Mouse (Mus musculus) erythroblast, adult 5-6 weeks (primary cell): ENCODE data around the gene Awat1. TPM values are rescaled to one million over a fixed set of nuclear protein-coding genes. Genes with fewer than 3 reads are reported as not detected.

Experiments
- ATAC-seq: replicated peaks from 2 replicates; pipeline ENCODE4 v1.8.0; 2016; ENCODE audit warnings: moderate number of reproducible peaks, mild to moderate bottlenecking, moderate TSS enrichment, inconsistent platforms; ENCODE audit not compliant: poor library complexity, low FRiP score, severe bottlenecking
- total RNA-seq, 2 experiments: library from RNA; stranded (forward) in 1 of 2; stranded (reverse) in 1 of 2; fragments of 150-400 nt in 1 of 2; fragments of 200-764, 138-1000 nt in 1 of 2; gene quantifications; 2 replicates each; pipeline versions ENCODE4 v1.2.3 to v1.2.4; 2015 to 2017; ENCODE audit warnings: low replicate concordance in 2 of 2

Awat1 gene
- total RNA-seq (2015; ENCODE audit: low replicate concordance) (not detected in 2 replicates), total RNA-seq (2017; ENCODE audit: low replicate concordance) (not detected in 2 replicates)

DNA sequence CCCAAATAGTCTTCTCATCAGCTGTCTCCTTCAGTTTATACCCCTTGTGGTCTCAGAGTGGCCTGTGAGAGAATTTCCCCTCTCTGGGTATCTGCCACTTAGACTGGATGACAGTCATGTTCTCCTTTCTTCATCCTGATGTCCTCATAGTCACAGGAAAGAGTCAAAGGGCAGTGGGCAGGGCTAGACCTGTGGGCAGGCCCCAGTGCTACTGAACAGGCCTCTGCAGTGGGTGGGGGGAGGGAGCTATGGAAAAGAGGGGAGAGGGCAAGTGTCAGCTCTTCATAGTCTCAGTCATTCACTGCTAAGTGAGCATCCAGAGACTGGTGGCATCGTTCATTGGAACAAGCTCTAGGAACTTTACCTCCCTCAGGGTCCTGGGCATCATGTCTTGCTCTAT is at the start of gene Awat1:
Gene Awat1, plus strand, starts transcription at position 301 of the 400 bp plus-strand sequence.
- ATAC-seq, result no peak

DNA sequence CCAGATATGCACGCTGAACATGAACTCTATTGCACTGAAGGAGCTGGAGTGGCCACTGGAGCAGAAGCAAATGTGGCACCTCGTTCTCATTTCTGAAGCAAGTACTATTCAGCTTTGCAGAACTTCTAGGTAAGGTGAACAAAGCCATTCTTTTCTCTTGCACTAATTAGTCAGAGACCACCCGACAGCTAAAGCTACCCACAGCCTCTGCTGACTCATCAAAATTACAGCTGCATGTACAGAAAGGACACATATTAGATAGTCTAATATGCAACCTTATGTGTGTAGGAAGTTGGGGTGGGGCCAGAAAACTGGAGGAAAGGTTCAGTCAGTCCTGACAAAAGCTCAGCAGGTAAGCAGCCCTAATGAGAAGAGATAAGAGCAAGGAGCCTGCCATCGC is 47.6 kb upstream of the Awat1 start, which contains the start of gene Dgat2l6:
Gene Dgat2l6, plus strand, starts transcription at position 368 of the 400 bp plus-strand sequence.
- ATAC-seq, result no peak

DNA sequence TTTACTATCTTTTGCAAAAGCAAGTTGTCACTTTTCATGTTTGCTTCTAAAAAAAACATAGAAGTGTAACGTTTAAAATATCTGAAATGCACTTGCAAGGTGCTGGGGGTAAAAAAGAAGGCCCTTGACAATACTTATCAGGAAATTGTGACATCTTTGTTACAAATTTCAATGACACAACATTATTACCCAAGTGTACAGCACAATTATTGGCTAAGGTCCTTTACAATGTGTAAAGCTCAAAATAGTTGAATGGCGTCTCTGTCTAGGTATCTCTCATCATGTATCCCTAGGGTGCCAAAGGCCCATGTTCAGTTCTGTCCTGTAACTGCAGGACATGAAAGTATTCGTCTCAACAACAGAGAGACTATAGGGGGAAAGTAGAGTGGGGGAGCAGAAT is 16.0 kb upstream of the Awat1 start:
- ATAC-seq, result no peak

DNA sequence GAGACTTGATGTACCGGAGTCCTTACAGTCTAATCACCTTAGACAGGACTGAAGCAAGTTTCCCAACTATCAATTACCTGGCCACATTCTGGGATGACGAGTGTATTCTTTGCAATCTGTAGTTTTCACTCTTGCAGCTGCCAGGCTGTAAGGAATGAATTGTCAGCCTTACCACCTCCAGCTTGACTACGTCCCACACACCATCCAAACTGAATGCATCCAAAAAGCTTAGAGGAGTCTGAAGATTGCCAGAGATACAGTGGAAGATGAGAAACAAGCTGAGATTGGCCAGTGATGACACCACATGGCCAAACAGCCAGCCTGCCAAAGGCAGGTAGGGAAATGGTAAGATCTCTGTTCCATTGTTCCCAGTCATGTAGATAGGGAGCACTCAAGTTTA is 6.4 kb upstream of the Awat1 start:
- no peak for ATAC-seq

DNA sequence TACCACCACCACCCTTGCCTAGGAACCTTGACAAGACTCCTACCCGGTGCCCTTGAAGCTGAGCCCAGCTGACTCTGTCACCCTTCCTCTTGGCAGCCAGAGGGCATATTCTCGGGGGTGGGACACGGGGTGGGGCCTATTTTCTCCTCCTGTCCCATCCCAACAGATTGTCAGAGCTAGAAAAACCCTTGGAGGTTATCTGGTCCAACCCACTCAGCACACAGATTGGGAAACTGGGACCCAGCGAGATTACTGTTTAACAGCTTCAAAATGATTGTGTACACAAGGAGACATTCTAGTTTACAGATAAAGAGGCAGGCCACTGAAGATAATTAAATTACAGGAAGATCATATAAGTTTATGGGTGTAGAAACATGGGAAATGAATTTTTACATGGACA is 22.7 kb downstream of the Awat1 start, which contains the start of gene P2ry4:
Gene P2ry4, minus strand, starts transcription at position 79 of the 400 bp plus-strand sequence.
- no peak for ATAC-seq

DNA sequence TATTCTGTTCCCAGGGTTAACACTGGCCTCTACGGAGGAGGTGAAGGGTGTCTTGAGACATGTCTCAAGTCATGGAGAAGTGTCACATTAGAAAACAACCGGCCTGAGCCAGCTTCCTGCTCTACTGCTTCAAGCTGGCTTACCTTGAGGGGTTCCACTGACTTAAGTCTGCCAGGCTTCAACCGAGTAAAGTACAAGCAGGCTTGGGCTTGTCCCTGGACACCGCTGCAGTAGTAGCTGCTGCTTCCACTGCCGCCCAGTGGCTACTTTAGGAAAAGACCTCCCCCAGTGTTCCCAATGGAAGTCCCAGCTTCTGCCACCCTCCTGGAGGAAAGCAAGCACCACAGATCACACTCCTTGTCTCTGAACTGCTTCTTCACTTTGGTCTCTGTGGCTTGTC is 25.4 kb downstream of the Awat1 start:
- ATAC-seq, result no peak

DNA sequence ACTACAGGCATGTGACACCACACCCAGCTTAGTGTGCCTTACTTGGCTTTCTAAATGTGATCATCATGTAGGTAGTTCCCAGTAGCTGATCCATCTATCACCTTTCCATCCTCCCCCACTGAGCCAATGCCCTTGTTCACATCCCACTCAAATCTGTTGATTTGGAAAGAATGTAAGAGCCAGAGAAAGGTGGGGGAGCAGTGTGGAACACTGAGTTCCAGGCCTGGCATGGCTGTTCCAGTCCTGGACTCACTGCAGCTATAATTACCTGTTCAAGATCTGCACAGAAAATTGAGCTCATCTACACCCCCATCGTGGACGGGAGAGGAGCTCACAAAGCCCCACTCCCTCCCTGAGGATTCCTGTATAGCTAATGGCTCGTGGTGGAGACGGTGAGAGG is 27.7 kb downstream of the Awat1 start:
- no peak for ATAC-seq

DNA sequence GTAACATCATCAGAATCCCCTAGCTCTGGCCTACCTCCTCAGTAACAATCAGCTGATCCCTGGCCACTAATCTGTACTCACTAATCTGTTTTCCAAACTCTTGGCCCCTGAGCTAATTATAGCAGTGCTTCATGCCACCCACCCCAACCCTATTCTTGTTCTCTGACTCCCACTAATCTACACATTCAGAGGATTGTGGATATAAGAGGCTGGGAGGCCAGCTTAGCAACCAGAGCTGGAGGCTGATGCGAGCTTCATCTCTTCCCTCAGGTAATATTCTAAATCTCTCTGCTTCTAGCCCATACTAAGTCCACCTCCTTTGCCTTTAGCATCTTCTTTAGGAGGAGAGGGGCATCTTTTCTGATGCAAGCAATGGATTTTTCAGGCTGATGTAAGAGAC is 33.3 kb downstream of the Awat1 start, which contains the start of gene Arr3:
Gene Arr3, plus strand, starts transcription at position 184 of the 400 bp plus-strand sequence.
- no peak for ATAC-seq

DNA sequence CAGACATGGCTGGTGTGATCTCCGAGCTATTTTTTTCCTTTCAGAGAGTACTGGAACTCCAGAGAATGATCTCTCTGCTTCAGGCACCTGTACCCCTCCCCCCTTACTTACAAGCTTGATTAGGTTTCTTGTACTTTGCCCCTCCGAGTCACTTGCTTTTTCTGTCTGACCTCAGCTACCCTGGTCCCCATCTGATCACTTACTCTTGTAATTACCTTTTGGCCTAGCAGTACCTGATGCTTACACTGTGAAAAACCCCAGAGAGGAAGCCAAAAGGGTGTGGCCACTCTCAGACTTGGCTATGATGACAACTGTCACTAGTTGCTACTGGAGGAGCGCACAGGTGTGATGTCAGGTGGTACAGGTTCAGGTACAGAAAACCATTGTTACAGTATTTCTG is 46.4 kb downstream of the Awat1 start:
- ATAC-seq, result no peak

DNA sequence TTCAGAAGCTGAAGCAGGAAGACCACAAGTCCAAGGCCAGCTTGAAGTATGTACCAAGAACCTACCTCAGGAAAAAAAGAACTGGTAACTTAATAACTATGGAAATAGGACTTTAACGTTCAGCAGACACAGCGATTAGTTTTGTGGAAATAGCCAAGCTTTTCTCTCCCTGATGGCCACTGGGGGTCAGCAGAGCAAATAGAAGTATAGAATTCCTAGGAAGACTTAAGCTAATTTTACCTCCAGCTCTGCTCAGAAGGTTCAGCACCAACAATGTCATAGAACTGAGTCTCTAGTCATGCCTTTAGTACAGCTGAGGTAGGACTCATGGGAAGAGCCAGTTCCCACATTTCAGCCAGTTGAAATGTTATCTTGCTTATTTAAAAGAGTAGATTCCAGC is 49.3 kb downstream of the Awat1 start:
- no peak for ATAC-seq

DNA sequence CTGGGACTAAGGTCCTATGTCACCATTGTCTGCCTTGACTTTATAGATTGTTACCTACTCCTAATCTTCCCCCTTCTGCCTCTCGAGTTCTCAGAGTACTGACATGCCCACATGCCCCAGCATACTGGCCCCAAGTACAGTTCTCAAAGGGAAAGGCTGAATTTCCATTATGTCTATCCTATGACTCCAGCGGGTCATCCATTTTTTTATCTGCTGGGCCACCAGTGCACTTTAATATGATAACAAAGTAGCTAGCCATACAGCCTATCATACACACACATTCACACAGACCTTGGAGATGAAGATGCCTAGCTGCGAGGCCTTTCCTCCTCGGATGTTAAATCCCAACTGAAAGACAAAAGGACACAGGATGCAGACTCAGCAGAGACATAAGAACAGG is 52.2 kb downstream of the Awat1 start:
- 0 out of 2 replicates have a peak, but pooled peaks have one; percentile 18 for ATAC-seq

DNA sequence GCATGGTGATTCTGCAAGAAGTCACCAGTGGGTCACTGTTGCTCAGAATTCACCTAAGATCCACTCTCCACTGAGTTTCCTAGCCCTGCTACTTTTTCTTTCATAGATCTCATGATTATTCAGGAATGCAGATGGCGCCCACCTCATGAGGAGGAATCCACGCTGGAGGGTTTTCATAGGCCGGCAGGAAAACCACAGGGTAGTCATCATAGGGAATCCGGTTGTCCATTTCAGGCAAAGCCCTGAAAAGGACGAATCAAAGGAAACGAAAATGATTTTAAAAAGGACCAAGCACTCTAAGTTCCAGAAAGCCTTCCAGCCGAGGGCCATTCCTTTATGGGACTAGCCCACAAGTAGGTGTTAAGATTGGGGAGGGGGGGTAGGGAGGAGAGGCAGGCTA is 53.1 kb downstream of the Awat1 start:
- ATAC-seq, result no peak

DNA sequence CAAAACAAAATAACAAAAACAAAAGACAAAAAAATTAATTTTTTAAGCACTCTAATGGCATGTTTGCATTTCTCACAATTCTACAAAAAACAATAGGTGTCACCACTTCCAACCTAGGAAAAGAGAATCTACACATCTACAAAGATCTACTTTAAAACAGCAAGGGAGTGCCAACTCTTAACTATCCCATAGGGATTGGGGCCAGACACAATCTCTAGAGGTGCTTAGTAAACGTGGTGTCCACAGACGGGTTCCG is 53.4 kb downstream of the Awat1 start, which contains the start of gene Kif4:
Gene Kif4, plus strand, starts transcription at position 192 of the 256 bp plus-strand sequence.
- ATAC-seq, result no peak

DNA sequence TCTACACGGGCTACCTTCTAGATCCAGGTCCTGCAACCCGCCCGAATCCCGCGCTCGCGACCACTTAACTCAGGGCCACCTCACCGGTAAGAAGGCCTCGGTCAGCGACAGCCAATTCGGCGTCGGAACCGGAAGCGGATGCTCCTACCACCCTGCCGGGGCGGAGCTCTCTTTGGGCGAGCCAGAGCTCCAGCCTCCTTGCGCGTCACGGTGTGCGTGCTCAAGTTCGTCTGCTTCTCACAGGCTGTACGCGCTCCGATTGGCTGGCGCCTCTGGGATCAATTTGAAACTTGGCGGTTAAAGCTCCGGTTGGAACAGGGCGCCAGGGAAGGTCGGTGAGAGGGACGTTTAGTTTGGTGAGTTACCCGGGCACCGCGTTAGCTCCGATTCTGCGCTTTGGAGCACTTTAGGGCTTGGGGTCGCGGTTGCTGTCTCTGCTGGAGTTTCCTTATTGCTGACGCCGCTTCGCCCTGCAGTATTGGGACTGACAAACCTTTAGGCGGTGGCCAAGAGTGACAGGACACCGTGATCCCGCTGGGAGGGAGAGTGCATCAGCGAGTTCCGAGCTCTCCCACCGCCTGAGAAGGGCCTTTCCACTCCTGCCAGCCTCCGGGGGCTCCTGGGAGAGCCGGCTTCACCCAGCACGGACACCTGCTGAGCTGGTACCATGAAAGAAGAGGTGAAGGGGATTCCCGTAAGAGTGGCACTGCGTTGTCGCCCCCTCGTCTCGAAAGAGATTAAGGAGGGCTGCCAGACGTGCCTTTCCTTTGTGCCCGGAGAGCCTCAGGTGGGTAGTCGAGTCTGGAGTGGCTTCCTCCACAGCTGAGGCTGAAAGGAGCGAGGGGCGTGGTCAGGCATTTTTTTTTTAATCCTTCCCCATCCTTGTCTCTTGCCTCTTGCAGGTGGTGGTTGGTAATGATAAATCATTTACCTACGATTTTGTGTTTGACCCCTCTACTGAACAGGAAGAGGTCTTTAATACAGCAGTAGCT is 54.0 kb downstream of the Awat1 start, which contains the start of gene Pdzd11:
Gene Pdzd11, minus strand, starts transcription at position 767 of the 992 bp plus-strand sequence.
- peak; percentile 100 for ATAC-seq

Other genes with a start within 250 kb of the Awat1 start
- gene Otud6a, start 143.2 kb upstream of the Awat1 start, total RNA-seq (2015; ENCODE audit: low replicate concordance), result not detected in 2 replicates
- gene Otud6a, start 143.2 kb upstream of the Awat1 start, total RNA-seq (2017; ENCODE audit: low replicate concordance), result not detected in 2 replicates
- not detected in 2 replicates for gene Awat2, start 129.5 kb upstream of the Awat1 start, total RNA-seq (2015; ENCODE audit: low replicate concordance)
- gene Awat2, start 129.5 kb upstream of the Awat1 start, total RNA-seq (2017; ENCODE audit: low replicate concordance), result not detected in 2 replicates
- gene Igbp1, start 78.0 kb upstream of the Awat1 start, total RNA-seq (2015; ENCODE audit: low replicate concordance), result 15.7 and 22.1 TPM in 2 replicates
- 18.7 and 19.2 TPM in 2 replicates for gene Igbp1, start 78.0 kb upstream of the Awat1 start, total RNA-seq (2017; ENCODE audit: low replicate concordance)
- gene Dgat2l6, start 47.4 kb upstream of the Awat1 start, total RNA-seq (2015; ENCODE audit: low replicate concordance), result not detected in 2 replicates
- not detected in 2 replicates for gene Dgat2l6, start 47.4 kb upstream of the Awat1 start, total RNA-seq (2017; ENCODE audit: low replicate concordance)
- not detected in 2 replicates for gene P2ry4, start 22.6 kb downstream of the Awat1 start, total RNA-seq (2015; ENCODE audit: low replicate concordance)
- gene P2ry4, start 22.6 kb downstream of the Awat1 start, total RNA-seq (2017; ENCODE audit: low replicate concordance), result 0.14 TPM in 1 of 2 replicates, not detected in the other
- not detected in 2 replicates for gene Arr3, start 33.2 kb downstream of the Awat1 start, total RNA-seq (2015; ENCODE audit: low replicate concordance)
- not detected in 2 replicates for gene Arr3, start 33.2 kb downstream of the Awat1 start, total RNA-seq (2017; ENCODE audit: low replicate concordance)
- gene Kif4, start 53.5 kb downstream of the Awat1 start, total RNA-seq (2015; ENCODE audit: low replicate concordance), result 17.3 and 25.9 TPM in 2 replicates
- 32.5 and 45.0 TPM in 2 replicates for gene Kif4, start 53.5 kb downstream of the Awat1 start, total RNA-seq (2017; ENCODE audit: low replicate concordance)
- 31.6 and 33.2 TPM in 2 replicates for gene Pdzd11, start 54.3 kb downstream of the Awat1 start, total RNA-seq (2015; ENCODE audit: low replicate concordance)
- gene Pdzd11, start 54.3 kb downstream of the Awat1 start, total RNA-seq (2017; ENCODE audit: low replicate concordance), result 7.6 and 10.2 TPM in 2 replicates
- not detected in 2 replicates for gene Gdpd2, start 157.6 kb downstream of the Awat1 start, total RNA-seq (2015; ENCODE audit: low replicate concordance)
- 4.2 TPM in 1 of 2 replicates, not detected in the other for gene Gdpd2, start 157.6 kb downstream of the Awat1 start, total RNA-seq (2017; ENCODE audit: low replicate concordance)
- gene Dlg3, start 195.5 kb downstream of the Awat1 start, total RNA-seq (2015; ENCODE audit: low replicate concordance), result 0.84 TPM in 1 of 2 replicates, not detected in the other
- 0.34 and 1.4 TPM in 2 replicates for gene Dlg3, start 195.5 kb downstream of the Awat1 start, total RNA-seq (2017; ENCODE audit: low replicate concordance)